Mouse (Mus musculus) liver, embryonic 16.5 days (tissue): ENCODE data around the gene Hcn4. TPM values are rescaled to one million over a fixed set of nuclear protein-coding genes. Genes with fewer than 3 reads are reported as not detected.

ENCODE experiments used
- ATAC-seq: fragments of 200-750 bp; cut with Nextera tagmentation; 2 replicates; pipeline ENCODE4 v1.8.0; 2017; ENCODE audit warnings: low read depth, mild to moderate bottlenecking, moderate number of reproducible peaks, moderate library complexity
- H3K27ac ChIP-seq: fragments of 300-500 bp; sonication (generic); 2 replicates; pipeline ENCODE4 v1.5.1; 2014; ENCODE audit warnings: mild to moderate bottlenecking, low read length
- H3K27me3 ChIP-seq: fragments of 300-500 bp; sonication (generic); 2 replicates; pipeline ENCODE4 v1.6.1; 2014; ENCODE audit warnings: low read depth, low read length, mixed read lengths; ENCODE audit not compliant: control insufficient read depth, insufficient read depth
- H3K36me3 ChIP-seq: fragments of 300-500 bp; sonication (generic); 2 replicates; pipeline ENCODE4 v1.6.1; 2014; ENCODE audit warnings: mild to moderate bottlenecking; ENCODE audit not compliant: control insufficient read depth, insufficient read depth
- H3K4me1 ChIP-seq: fragments of 300-500 bp; sonication (generic); 2 replicates; pipeline ENCODE4 v1.6.1; 2014; ENCODE audit warnings: low read depth, low read length, mixed read lengths; ENCODE audit not compliant: control insufficient read depth
- H3K4me2 ChIP-seq: fragments of 300-500 bp; sonication (generic); 2 replicates; pipeline ENCODE4 v1.6.1; 2014; ENCODE audit warnings: low read depth, low read length, mixed read lengths
- H3K4me3 ChIP-seq: fragments of 300-500 bp; sonication (generic); 2 replicates; pipeline ENCODE4 v1.5.1; 2014; ENCODE audit warnings: low read depth, mild to moderate bottlenecking, low read length
- H3K9ac ChIP-seq: fragments of 300-500 bp; sonication (generic); 2 replicates; pipeline ENCODE4 v1.6.1; 2014; ENCODE audit warnings: low read depth, low read length
- H3K9me3 ChIP-seq: fragments of 300-500 bp; sonication (generic); replicated peaks from 2 replicates; pipeline ENCODE4 v1.6.1; 2016; ENCODE audit warnings: low read length; ENCODE audit not compliant: control insufficient read depth
- WGBS: fragments of 180-500 bp; shearing (Covaris S2); extraction: QIAGEN DNeasy Blood & Tissue Kit; methylation state at CpG from one replicate; pipeline ENCODE4 v1.1.7; 2014; ENCODE audit not compliant: insufficient replicate concordance; 5-methylcytosine and 5-hydroxymethylcytosine counted together
- polyA plus RNA-seq: library from polyadenylated mRNA; unstranded; fragments of >200 nt; fragmentation: Nextera tagmentation; extraction: Ambion mirVana; gene quantifications from 2 replicates; pipeline ENCODE4 v1.2.1, GENCODE M21; 2015

The Hcn4 gene
- polyA plus RNA-seq, 1 experiment from 2014 or later, result not detected

GRCm38 (mm10) chr9:58811171-58811570 lies 12.0 kb upstream of the Hcn4 start:
- Histone ChIP-seq H3K27me3 (no peaks in the 10 kb centered on the region; the same call in 1 of the 2 replicates), H3K4me1 (no peaks in the 10 kb centered on the region), H3K9me3 (no peaks in the 10 kb centered on the region), H3K9ac (no peak overlapping the region), H3K4me2 (no peak overlapping the region), H3K27ac (no peak overlapping the region), H3K4me3 (no peak overlapping the region), H3K36me3 (no peaks in the 10 kb centered on the region)
- WGBS, result 35% methylated on average over 3 of the region's 3 CpGs
- ATAC-seq, result no peak

- Histone ChIP-seq H3K27me3 (peaks cover 15% of the 10 kb centered on the region), H3K4me1 (no peaks in the 10 kb centered on the region), H3K36me3 (no peaks in the 10 kb centered on the region), H3K4me2 (no peak overlapping the region), H3K27ac (no peak overlapping the region), H3K9ac (no peak overlapping the region), H3K9me3 (no peaks in the 10 kb centered on the region), H3K4me3 (no peak overlapping the region)
- ATAC-seq, result no peak
- 37% methylated on average over 15 of the region's 15 CpGs for WGBS
Measured at GRCm38 (mm10) chr9:58815552-58816260, 7.5 kb upstream of the Hcn4 start.

GRCm38 (mm10) chr9:58816458-58816857 lies 6.8 kb upstream of the Hcn4 start:
- Histone ChIP-seq H3K4me2 (no peak overlapping the region), H3K36me3 (no peaks in the 10 kb centered on the region), H3K4me1 (no peaks in the 10 kb centered on the region), H3K27ac (no peak overlapping the region), H3K9ac (no peak overlapping the region), H3K27me3 (peaks cover 22% of the 10 kb centered on the region), H3K4me3 (no peak overlapping the region), H3K9me3 (no peaks in the 10 kb centered on the region)
- 53% methylated on average over 9 of the region's 9 CpGs for WGBS
- no peak for ATAC-seq

GRCm38 (mm10) chr9:58817676-58818075 lies 5.5 kb upstream of the Hcn4 start:
- no peak overlapping the region for H3K4me3 ChIP-seq
- ATAC-seq, result no peak
- peaks cover 35% of the 10 kb centered on the region for H3K27me3 ChIP-seq
- no peaks in the 10 kb centered on the region for H3K4me1 ChIP-seq
- H3K4me2 ChIP-seq, result no peak overlapping the region
- no peak overlapping the region for H3K9ac ChIP-seq
- no peaks in the 10 kb centered on the region for H3K9me3 ChIP-seq
- 39% methylated on average over 3 of the region's 3 CpGs for WGBS
- no peak overlapping the region for H3K27ac ChIP-seq
- no peaks in the 10 kb centered on the region for H3K36me3 ChIP-seq

- peak overlapping the region; percentile 49 for H3K4me3 ChIP-seq
- no peak overlapping the region for H3K27ac ChIP-seq
- no peak overlapping the region for H3K9ac ChIP-seq
- H3K27me3 ChIP-seq, result peaks cover 59% of the 10 kb centered on the region
- H3K36me3 ChIP-seq, result no peaks in the 10 kb centered on the region
- H3K4me1 ChIP-seq, result no peaks in the 10 kb centered on the region
- H3K4me2 ChIP-seq, result peak overlapping the region; percentile 63
- ATAC-seq, result no peak
- no peaks in the 10 kb centered on the region for H3K9me3 ChIP-seq
- 1% methylated on average over 62 of the region's 62 CpGs for WGBS
Measured at GRCm38 (mm10) chr9:58822431-58823091, 651 bp upstream of the Hcn4 start.

GRCm38 (mm10) chr9:58823918-58824215 lies 655 bp downstream of the Hcn4 start:
- H3K4me2 ChIP-seq, result peak overlapping the region; percentile 63
- no peak overlapping the region for H3K27ac ChIP-seq
- H3K4me1 ChIP-seq, result no peaks in the 10 kb centered on the region
- no peak for ATAC-seq
- no peak overlapping the region for H3K9ac ChIP-seq
- no peaks in the 10 kb centered on the region for H3K9me3 ChIP-seq
- peak overlapping the region; percentile 49; the same call in 1 of the 2 replicates for H3K4me3 ChIP-seq
- peaks cover 59% of the 10 kb centered on the region for H3K27me3 ChIP-seq
- no peaks in the 10 kb centered on the region for H3K36me3 ChIP-seq
- WGBS, result 2% methylated on average over 18 of the region's 35 CpGs

GRCm38 (mm10) chr9:58829627-58830026 lies 6.4 kb downstream of the Hcn4 start:
- H3K36me3 ChIP-seq, result no peaks in the 10 kb centered on the region
- no peak overlapping the region for H3K4me2 ChIP-seq
- peaks cover 8% of the 10 kb centered on the region for H3K27me3 ChIP-seq
- H3K27ac ChIP-seq, result no peak overlapping the region
- no peak overlapping the region for H3K9ac ChIP-seq
- 51% methylated on average over 4 of the region's 4 CpGs for WGBS
- no peak for ATAC-seq
- H3K4me3 ChIP-seq, result no peak overlapping the region
- no peaks in the 10 kb centered on the region for H3K4me1 ChIP-seq
- no peaks in the 10 kb centered on the region for H3K9me3 ChIP-seq

- ATAC-seq, result no peak
- no peak overlapping the region for H3K27ac ChIP-seq
Measured at GRCm38 (mm10) chr9:58832939-58833338, 9.7 kb downstream of the Hcn4 start.

GRCm38 (mm10) chr9:58837174-58837573 lies 14.0 kb downstream of the Hcn4 start:
- Histone ChIP-seq H3K27me3 (no peaks in the 10 kb centered on the region), H3K36me3 (no peaks in the 10 kb centered on the region), H3K9ac (no peak overlapping the region), H3K27ac (no peak overlapping the region), H3K4me2 (no peak overlapping the region), H3K9me3 (no peaks in the 10 kb centered on the region), H3K4me1 (no peaks in the 10 kb centered on the region), H3K4me3 (no peak overlapping the region)
- 29% methylated on average over 5 of the region's 5 CpGs for WGBS
- ATAC-seq, result no peak

More at GRCm38 (mm10) chr9:58832939-58833338, 9.7 kb downstream of the Hcn4 start:
- Histone ChIP-seq H3K4me2 (no peak overlapping the region), H3K9me3 (no peaks in the 10 kb centered on the region), H3K4me3 (no peak overlapping the region), H3K27me3 (no peaks in the 10 kb centered on the region; the same call in 1 of the 2 replicates), H3K9ac (no peak overlapping the region), H3K4me1 (no peaks in the 10 kb centered on the region), H3K36me3 (no peaks in the 10 kb centered on the region)
- WGBS, result 50% methylated on average over 3 of the region's 3 CpGs
